Mouse (Mus musculus) spleen, embryonic (tissue): ENCODE measurements around the gene Gnl3l.

Source experiments
- CTCF ChIA-PET: fragments of 350-600 bp; sonication (Branson Sonifier 250); formaldehyde crosslinking; loops from one replicate; lab custom pipeline; 2022; lab: Charles Lee

The Gnl3l gene

GRCm38 (mm10) chrX:150956522-150957300 lies 60.4 kb downstream of the Gnl3l start:
- CTCF ChIA-PET, result no interaction called here

- CTCF ChIA-PET, result no interaction called here
Measured at GRCm38 (mm10) chrX:150956016-150956415, 61.1 kb downstream of the Gnl3l start.

- CTCF ChIA-PET, result no interaction called here
Measured at GRCm38 (mm10) chrX:150955441-150955840, 61.7 kb downstream of the Gnl3l start.

- CTCF ChIA-PET, result no interaction called here
Measured at GRCm38 (mm10) chrX:150954721-150955120, 62.4 kb downstream of the Gnl3l start.
